Mouse (Mus musculus) lung, postnatal 0 days (tissue): ENCODE results near the gene March4. TPM values are rescaled to one million over a fixed set of nuclear protein-coding genes. Genes with fewer than 3 reads are reported as not detected.

ENCODE experiments used
- ATAC-seq: fragments of 200-750 bp; cut with Nextera tagmentation; 2 replicates; pipeline ENCODE4 v1.8.0; 2017; ENCODE audit warnings: moderate library complexity
- DNase-seq: peaks from one replicate; pipeline ENCODE4 v3.0.0-alpha.2; 2016; ENCODE audit warnings: low spot score
- H3K27ac ChIP-seq: fragments of 300-500 bp; sonication (generic); 2 replicates; pipeline ENCODE4 v1.5.1; 2014; ENCODE audit warnings: antibody characterized with exemption, mild to moderate bottlenecking, low read length, mixed read lengths
- H3K27me3 ChIP-seq: fragments of 300-500 bp; sonication (generic); replicated peaks from 2 replicates; pipeline ENCODE4 v1.6.1; 2014; ENCODE audit warnings: low read length, mixed read lengths; ENCODE audit not compliant: insufficient read depth
- H3K36me3 ChIP-seq: fragments of 300-500 bp; sonication (generic); 2 replicates; pipeline ENCODE4 v1.6.1; 2014; ENCODE audit warnings: low read length, mixed read lengths; ENCODE audit not compliant: insufficient read depth
- H3K4me1 ChIP-seq: fragments of 300-500 bp; sonication (generic); 2 replicates; pipeline ENCODE4 v1.6.1; 2014; ENCODE audit warnings: antibody characterized with exemption, low read depth, low read length, mixed read lengths; ENCODE audit not compliant: insufficient read depth
- H3K4me2 ChIP-seq: fragments of 300-500 bp; sonication (generic); replicated peaks from 2 replicates; pipeline ENCODE4 v1.6.1; 2014; ENCODE audit warnings: low read depth, mild to moderate bottlenecking, low read length, moderate library complexity, mixed read lengths
- H3K4me3 ChIP-seq: fragments of 300-500 bp; sonication (generic); 2 replicates; pipeline ENCODE4 v1.5.1; 2014; ENCODE audit warnings: low read depth, low read length
- H3K9ac ChIP-seq: fragments of 300-500 bp; sonication (generic); replicated peaks from 2 replicates; pipeline ENCODE4 v1.6.1; 2014; ENCODE audit warnings: low read depth, mild to moderate bottlenecking
- H3K9me3 ChIP-seq: fragments of 300-500 bp; sonication (generic); 2 replicates; pipeline ENCODE4 v1.6.1; 2016; ENCODE audit warnings: low read length, mixed read lengths
- CTCF ChIP-seq: IDR thresholded peaks from 2 replicates; pipeline ENCODE4 v1.5.1; 2016; ENCODE audit warnings: antibody characterized with exemption, mild to moderate bottlenecking
- EP300 ChIP-seq: IDR thresholded peaks from 2 replicates; pipeline ENCODE4 v1.6.1; 2016; ENCODE audit warnings: antibody characterized with exemption, mild to moderate bottlenecking, control low read depth
- WGBS: fragments of 180-500 bp; shearing (Covaris S2); extraction: QIAGEN DNeasy Blood & Tissue Kit; methylation state at CpG from one replicate; pipeline ENCODE4 v1.1.7; 2014; 5-methylcytosine and 5-hydroxymethylcytosine counted together
- polyA plus RNA-seq: library from polyadenylated mRNA; unstranded; fragments of >200 nt; fragmentation: Nextera tagmentation; extraction: Ambion mirVana; gene quantifications from 2 replicates; pipeline ENCODE4 v1.2.1, GENCODE M21; 2015

March4 gene
- polyA plus RNA-seq, 1 experiment from 2014 or later, result 0.06 TPM

DNA sequence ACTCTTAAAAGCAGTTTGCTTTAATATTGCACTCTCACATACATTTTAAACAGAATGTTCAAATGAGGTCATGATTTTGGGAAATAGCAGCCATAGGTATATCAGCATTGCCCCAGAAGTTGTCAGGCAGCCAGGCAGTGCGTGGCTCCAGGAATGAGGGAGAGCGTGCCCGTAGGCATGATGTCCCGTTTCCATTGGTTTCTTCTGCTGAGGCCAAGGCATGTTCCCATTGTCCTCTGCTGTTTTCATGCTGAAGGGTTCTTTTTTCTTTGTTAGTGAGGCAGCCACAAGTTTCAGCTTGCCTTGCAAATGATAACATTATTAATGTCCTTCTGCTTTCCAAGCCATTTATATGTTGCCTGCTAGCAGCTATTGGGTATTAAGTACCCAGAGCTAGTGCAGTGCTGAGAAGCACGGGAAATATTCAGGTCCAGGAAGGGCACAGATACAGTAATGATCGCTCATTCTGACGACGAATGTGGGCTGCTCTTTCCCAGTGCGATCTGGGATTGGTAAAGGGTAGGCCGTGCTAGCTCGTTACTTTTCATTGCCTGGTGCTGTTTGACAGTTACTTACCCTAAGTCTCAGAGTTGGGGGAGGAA, 156.9 kb downstream of the March4 start:
- no peak overlapping the region for H3K9ac ChIP-seq
- no peaks in the 10 kb centered on the region for H3K4me1 ChIP-seq
- no peak overlapping the region for H3K27ac ChIP-seq
- DNase-seq (no peak), ATAC-seq (no peak)
- no peaks in the 10 kb centered on the region for H3K9me3 ChIP-seq
- H3K4me3 ChIP-seq, result no peak overlapping the region
- no peaks in the 10 kb centered on the region for H3K36me3 ChIP-seq
- no peaks in the 10 kb centered on the region for H3K27me3 ChIP-seq
- H3K4me2 ChIP-seq, result no peak overlapping the region
- TF ChIP-seq CTCF, result no peak
- TF ChIP-seq EP300, result no peak
- WGBS, result 96% methylated on average over 11 of the region's 11 CpGs

DNA sequence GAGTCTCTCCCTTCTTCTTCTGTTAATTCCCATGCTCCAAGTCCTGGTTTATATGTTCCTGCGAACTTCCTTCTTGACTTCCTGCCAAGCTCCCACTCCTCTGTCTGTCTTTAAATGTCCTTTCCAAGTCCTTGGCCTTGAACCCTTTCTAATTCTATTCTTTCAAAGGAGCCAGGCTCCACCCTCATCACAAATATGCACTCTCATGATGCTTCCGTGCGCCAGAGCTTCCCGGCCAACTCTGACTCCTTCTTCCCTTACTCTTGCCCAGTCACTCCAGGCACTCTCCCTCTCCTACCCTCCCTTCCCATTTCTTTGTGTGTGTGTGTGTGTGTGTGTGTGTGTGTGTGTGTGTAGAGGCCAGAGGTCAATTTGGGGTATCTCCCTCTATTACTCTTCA, 158.6 kb downstream of the March4 start:
- no peaks in the 10 kb centered on the region for H3K4me1 ChIP-seq
- WGBS, result 30% methylated on average over 4 of the region's 4 CpGs
- H3K4me3 ChIP-seq, result no peak overlapping the region
- H3K36me3 ChIP-seq, result no peaks in the 10 kb centered on the region
- no peak overlapping the region for H3K9ac ChIP-seq
- DNase-seq, result no peak
- H3K9me3 ChIP-seq, result no peaks in the 10 kb centered on the region
- no peaks in the 10 kb centered on the region for H3K27me3 ChIP-seq
- H3K4me2 ChIP-seq, result no peak overlapping the region
- TF ChIP-seq CTCF, result no peak
- ATAC-seq, result no peak; the same call in 1 of the 2 replicates
- no peak overlapping the region for H3K27ac ChIP-seq

Other genes with a start within 250 kb of the March4 start
- gene Xrcc5, start 229.5 kb downstream of the March4 start, polyA plus RNA-seq, result 10.3 and 11.3 TPM in 2 replicates
- gene Smarcal1, start 46.3 kb upstream of the March4 start, polyA plus RNA-seq, result 8.8 and 10.6 TPM in 2 replicates
- not detected in 2 replicates for gene Ankar, start 163.6 kb upstream of the March4 start, polyA plus RNA-seq
- gene Rpl37a, start 174.4 kb upstream of the March4 start, polyA plus RNA-seq, result 2,028 and 2,237 TPM in 2 replicates